Mouse (Mus musculus): ENCODE measurements around the gene Syk. TPM values are rescaled to one million over a fixed set of nuclear protein-coding genes. Genes with fewer than 3 reads are reported as not detected.

Gene Syk
- polyA plus RNA-seq, 1 experiment from 2014 or later, result 10.1 TPM

DNA sequence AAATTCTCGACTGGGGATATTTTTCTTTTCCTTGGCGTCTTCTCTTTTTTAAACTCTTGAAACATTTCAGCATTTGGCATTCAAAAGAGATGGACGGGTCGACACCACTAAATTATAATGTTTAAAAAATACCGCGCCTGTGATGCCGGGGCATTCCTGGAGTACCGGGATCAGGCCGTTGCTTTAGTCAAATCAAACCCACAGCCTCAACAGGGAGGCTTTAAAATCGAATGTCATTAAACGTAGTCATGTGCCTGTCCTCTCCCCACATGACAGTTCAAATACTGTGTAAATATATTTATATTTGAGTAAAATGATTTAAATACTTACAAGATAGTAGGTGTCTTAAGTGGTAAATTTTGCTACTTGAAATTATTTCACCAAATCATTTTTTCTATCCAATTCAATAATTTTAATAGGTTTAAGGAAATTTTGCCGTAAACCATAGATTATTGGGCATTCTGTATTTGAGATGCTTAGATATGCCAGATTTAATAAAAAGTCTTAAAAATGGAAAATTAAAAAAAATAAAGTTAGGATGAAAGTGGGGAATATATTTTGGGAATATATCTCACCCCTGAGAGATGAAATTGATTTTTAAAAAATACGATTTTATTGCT, 1.1 kb downstream of the Syk start:
- 0 out of 2 replicates have a peak, but pooled peaks cover 3% of the 10 kb centered on the region for H3K27me3 ChIP-seq (replicated peaks; ENCODE audit: control insufficient read depth, insufficient read depth, low read length)
- 22% methylated on average over 13 of the region's 13 CpGs for WGBS
- peak overlapping the region; percentile 86 for H3K4me2 ChIP-seq
- peak overlapping the region; percentile 78; the same call in 1 of the 2 replicates for H3K27ac ChIP-seq (ENCODE audit: low read depth, low read length)
- no peak for ATAC-seq (replicated peaks; ENCODE audit: low FRiP score)
- peak overlapping the region; percentile 66 for H3K4me3 ChIP-seq (ENCODE audit: low read depth, low read length)
- H3K4me1 ChIP-seq (replicated peaks; ENCODE audit: control insufficient read depth, insufficient read depth, low read length), result peaks cover 8% of the 10 kb centered on the region; the same call in 1 of the 2 replicates
- no peaks in the 10 kb centered on the region for H3K9me3 ChIP-seq (ENCODE audit: control insufficient read depth, low read length)
- no peaks in the 10 kb centered on the region for H3K36me3 ChIP-seq (ENCODE audit: control insufficient read depth, insufficient read depth, low read length)
- no peak for DNase-seq (ENCODE audit: low spot score)
- H3K9ac ChIP-seq (ENCODE audit: low read depth, low read length), result peak overlapping the region; percentile 72; the same call in 1 of the 2 replicates

DNA sequence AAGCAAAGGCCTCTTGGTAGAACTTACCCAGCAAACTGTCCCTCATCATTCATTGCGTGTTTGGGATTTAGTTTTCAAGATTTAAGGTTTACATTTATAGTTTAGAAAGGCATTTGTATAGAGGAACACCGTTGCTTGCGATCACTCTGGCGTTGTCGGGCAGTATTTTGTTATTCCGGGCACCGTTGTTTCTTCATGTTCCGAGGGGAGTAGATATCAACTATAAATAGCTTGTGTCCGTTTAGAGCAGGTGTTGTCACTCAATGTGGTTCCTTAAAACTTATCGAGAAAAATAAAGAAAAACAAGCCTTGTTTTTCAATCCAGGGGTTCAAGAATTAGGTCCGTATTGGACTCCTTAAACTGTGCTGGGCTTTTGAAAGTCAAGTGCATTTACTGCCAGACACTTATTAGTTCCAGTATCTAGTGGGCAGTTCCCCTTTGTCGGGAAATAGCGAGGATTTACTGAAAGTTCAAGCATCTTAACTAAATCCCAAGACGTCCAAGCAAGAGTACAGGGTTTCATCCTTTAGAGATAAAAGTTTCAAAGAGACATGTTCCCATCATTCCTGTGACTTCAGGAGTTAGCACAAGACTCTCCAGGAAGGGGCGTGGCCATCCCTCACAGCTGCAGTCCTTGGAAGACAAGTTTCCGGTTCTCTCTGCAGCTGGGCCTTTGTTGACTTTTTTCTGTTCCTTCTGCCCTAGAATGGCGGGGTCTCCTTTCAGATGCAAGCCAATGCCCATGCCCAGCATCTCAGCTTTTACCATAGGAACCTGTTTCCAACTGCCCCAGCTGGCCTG, 1.9 kb downstream of the Syk start:
- Histone ChIP-seq H3K4me1 (replicated peaks; ENCODE audit: control insufficient read depth, insufficient read depth, low read length) (peaks cover 8% of the 10 kb centered on the region; the same call in 1 of the 2 replicates), H3K4me2 (peak overlapping the region; percentile 63), H3K27ac (ENCODE audit: low read depth, low read length) (no peak overlapping the region), H3K27me3 (replicated peaks; ENCODE audit: control insufficient read depth, insufficient read depth, low read length) (0 out of 2 replicates have a peak, but pooled peaks cover 3% of the 10 kb centered on the region), H3K9ac (ENCODE audit: low read depth, low read length) (0 out of 2 replicates have a peak overlapping the region, but pooled peaks have one; percentile 30), H3K4me3 (ENCODE audit: low read depth, low read length) (peak overlapping the region; percentile 38), H3K36me3 (ENCODE audit: control insufficient read depth, insufficient read depth, low read length) (no peaks in the 10 kb centered on the region), H3K9me3 (ENCODE audit: control insufficient read depth, low read length) (no peaks in the 10 kb centered on the region)
- ATAC-seq (replicated peaks; ENCODE audit: low FRiP score) (no peak), DNase-seq (ENCODE audit: low spot score) (no peak)
- WGBS, result 39% methylated on average over 17 of the region's 17 CpGs

DNA sequence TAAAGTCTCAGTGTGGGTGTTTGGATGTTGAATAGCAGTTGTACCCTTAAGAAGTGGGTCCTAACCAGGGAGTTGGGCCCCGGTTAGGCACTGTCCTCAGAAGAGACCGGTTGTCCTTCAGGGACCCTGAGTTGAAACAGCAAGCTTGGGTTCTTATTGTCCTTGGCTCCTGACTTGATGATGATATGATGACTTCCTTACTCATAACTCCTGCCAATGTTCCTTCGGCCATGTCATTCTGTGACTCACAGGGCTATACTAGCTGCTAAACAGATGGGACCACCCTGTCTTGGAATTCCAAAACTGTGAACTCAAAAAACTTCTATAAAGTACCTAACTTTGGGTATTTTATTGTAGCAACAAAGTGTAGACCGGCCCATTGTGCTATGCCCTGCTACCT, 4.8 kb downstream of the Syk start:
- Histone ChIP-seq H3K4me2 (no peak overlapping the region), H3K27me3 (replicated peaks; ENCODE audit: control insufficient read depth, insufficient read depth, low read length) (no peaks in the 10 kb centered on the region), H3K9me3 (ENCODE audit: control insufficient read depth, low read length) (no peaks in the 10 kb centered on the region), H3K4me3 (ENCODE audit: low read depth, low read length) (no peak overlapping the region), H3K9ac (ENCODE audit: low read depth, low read length) (no peak overlapping the region), H3K4me1 (replicated peaks; ENCODE audit: control insufficient read depth, insufficient read depth, low read length) (peaks cover 3% of the 10 kb centered on the region; the same call in 1 of the 2 replicates), H3K36me3 (ENCODE audit: control insufficient read depth, insufficient read depth, low read length) (no peaks in the 10 kb centered on the region), H3K27ac (ENCODE audit: low read depth, low read length) (no peak overlapping the region)
- ATAC-seq (replicated peaks; ENCODE audit: low FRiP score), result no peak
- DNase-seq (ENCODE audit: low spot score), result no peak
- 90% methylated on average over 4 of the region's 4 CpGs for WGBS

DNA sequence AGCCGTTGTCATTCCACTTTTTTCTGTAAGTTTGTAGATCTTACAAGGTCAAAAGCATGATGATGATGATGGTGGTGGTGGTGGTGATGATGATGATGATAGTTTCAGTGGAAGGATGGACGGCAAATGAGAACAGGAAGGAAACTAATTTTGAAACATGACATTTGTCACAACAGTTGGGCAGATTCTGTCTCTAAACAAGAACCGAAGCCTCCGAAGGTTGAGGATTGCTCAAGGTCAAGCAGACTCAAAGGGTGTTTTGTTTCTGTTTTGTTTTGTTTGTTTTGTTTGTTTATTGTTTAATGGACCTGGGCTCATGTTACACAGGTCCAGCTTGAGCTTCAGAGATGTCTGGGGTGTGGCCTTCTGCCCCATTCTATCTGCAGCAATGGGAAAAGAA, 6.1 kb downstream of the Syk start:
- Histone ChIP-seq H3K9ac (ENCODE audit: low read depth, low read length) (no peak overlapping the region), H3K9me3 (ENCODE audit: control insufficient read depth, low read length) (no peaks in the 10 kb centered on the region), H3K4me2 (no peak overlapping the region), H3K27ac (ENCODE audit: low read depth, low read length) (no peak overlapping the region), H3K4me3 (ENCODE audit: low read depth, low read length) (no peak overlapping the region), H3K4me1 (replicated peaks; ENCODE audit: control insufficient read depth, insufficient read depth, low read length) (0 out of 2 replicates have a peak, but pooled peaks cover 2% of the 10 kb centered on the region), H3K36me3 (ENCODE audit: control insufficient read depth, insufficient read depth, low read length) (no peaks in the 10 kb centered on the region), H3K27me3 (replicated peaks; ENCODE audit: control insufficient read depth, insufficient read depth, low read length) (no peaks in the 10 kb centered on the region)
- ATAC-seq (replicated peaks; ENCODE audit: low FRiP score), result no peak
- 81% methylated on average over 4 of the region's 4 CpGs for WGBS
- no peak for DNase-seq (ENCODE audit: low spot score)

DNA sequence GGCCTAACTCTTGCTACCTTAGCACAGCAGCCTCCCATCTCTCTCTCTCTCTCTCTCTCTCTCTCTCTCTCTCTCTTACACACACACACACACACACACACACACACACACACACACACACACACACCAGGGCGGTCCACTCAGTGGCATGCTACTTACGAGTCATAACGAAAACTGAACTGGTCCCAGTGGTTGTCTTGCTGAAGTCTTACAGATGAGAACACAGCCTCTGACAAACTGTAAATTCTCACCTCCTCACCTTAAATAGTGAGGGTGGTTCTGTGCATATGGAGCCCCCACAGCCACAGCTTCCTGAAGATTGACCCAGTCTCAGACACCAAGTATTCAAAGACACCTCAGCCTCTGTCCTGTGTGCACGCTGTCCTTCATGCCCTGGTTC, 8.9 kb downstream of the Syk start:
- no peaks in the 10 kb centered on the region for H3K9me3 ChIP-seq (ENCODE audit: control insufficient read depth, low read length)
- no peak for ATAC-seq (replicated peaks; ENCODE audit: low FRiP score)
- H3K4me2 ChIP-seq, result no peak overlapping the region
- no peak overlapping the region for H3K27ac ChIP-seq (ENCODE audit: low read depth, low read length)
- 98% methylated on average over 4 of the region's 4 CpGs for WGBS
- no peak overlapping the region for H3K4me3 ChIP-seq (ENCODE audit: low read depth, low read length)
- H3K27me3 ChIP-seq (replicated peaks; ENCODE audit: control insufficient read depth, insufficient read depth, low read length), result no peaks in the 10 kb centered on the region
- no peak for DNase-seq (ENCODE audit: low spot score)
- no peaks in the 10 kb centered on the region for H3K4me1 ChIP-seq (replicated peaks; ENCODE audit: control insufficient read depth, insufficient read depth, low read length)
- no peaks in the 10 kb centered on the region for H3K36me3 ChIP-seq (ENCODE audit: control insufficient read depth, insufficient read depth, low read length)
- H3K9ac ChIP-seq (ENCODE audit: low read depth, low read length), result no peak overlapping the region

DNA sequence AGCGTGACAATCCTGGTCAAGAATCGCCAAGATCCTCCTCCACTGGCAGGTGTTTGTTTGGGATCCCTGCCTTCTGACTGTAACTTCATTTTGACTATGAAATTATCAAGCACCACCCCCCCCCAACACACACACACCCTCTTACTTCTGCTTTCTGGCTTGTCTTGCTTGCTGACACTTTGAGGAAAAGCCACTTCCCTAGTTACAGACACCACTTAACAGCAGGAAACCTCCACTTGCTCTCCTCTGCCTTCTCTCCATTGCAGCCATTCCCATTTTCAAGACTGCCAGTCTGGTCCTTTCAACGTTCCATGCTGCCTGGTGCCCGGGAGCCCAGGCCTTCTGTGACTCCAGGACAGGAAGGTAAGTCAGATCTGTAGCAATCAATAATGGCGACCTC, 13.7 kb downstream of the Syk start:
- no peaks in the 10 kb centered on the region for H3K4me1 ChIP-seq (replicated peaks; ENCODE audit: control insufficient read depth, insufficient read depth, low read length)
- peak overlapping the region; percentile 23; the same call in 1 of the 2 replicates for H3K4me2 ChIP-seq
- no peaks in the 10 kb centered on the region for H3K36me3 ChIP-seq (ENCODE audit: control insufficient read depth, insufficient read depth, low read length)
- H3K4me3 ChIP-seq (ENCODE audit: low read depth, low read length), result peak overlapping the region; percentile 3; the same call in 1 of the 2 replicates
- H3K9ac ChIP-seq (ENCODE audit: low read depth, low read length), result no peak overlapping the region
- H3K9me3 ChIP-seq (ENCODE audit: control insufficient read depth, low read length), result no peaks in the 10 kb centered on the region
- 47% methylated on average over 5 of the region's 5 CpGs for WGBS
- no peak overlapping the region for H3K27ac ChIP-seq (ENCODE audit: low read depth, low read length)
- ATAC-seq (replicated peaks; ENCODE audit: low FRiP score) (no peak), DNase-seq (ENCODE audit: low spot score) (no peak)
- no peaks in the 10 kb centered on the region for H3K27me3 ChIP-seq (replicated peaks; ENCODE audit: control insufficient read depth, insufficient read depth, low read length)

DNA sequence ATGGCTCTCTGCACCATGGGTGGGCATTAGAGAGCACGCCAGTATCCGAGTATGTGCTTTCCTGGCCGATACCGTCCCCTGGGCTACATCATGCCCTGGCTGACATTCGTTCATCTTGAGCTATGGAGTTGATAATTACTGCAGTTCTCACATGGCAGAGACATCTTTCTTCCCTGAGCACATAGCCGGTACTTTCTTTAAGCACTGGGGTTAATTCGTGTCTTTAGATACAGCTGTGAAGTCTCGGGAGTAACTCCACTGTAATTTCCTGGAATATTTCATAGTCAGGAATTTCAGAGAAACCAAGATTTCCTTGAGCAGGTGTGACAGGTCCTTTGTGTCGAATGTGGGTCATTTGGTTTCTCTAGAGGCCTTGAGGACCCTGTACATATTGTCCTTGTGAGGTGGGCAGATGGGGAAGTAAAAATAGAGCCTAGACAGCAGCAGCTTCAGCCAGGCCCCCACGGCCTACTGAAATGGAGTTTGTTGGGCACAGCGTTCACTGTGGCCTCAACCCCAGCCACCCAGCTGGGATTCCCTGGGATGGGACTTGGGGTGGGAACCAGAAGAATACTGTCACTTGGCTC, 14.2 kb downstream of the Syk start:
- Histone ChIP-seq H3K27ac (ENCODE audit: low read depth, low read length) (no peak overlapping the region), H3K9ac (ENCODE audit: low read depth, low read length) (no peak overlapping the region), H3K36me3 (ENCODE audit: control insufficient read depth, insufficient read depth, low read length) (no peaks in the 10 kb centered on the region), H3K9me3 (ENCODE audit: control insufficient read depth, low read length) (no peaks in the 10 kb centered on the region), H3K4me2 (peak overlapping the region; percentile 23; the same call in 1 of the 2 replicates), H3K27me3 (replicated peaks; ENCODE audit: control insufficient read depth, insufficient read depth, low read length) (no peaks in the 10 kb centered on the region), H3K4me3 (ENCODE audit: low read depth, low read length) (peak overlapping the region; percentile 3; the same call in 1 of the 2 replicates), H3K4me1 (replicated peaks; ENCODE audit: control insufficient read depth, insufficient read depth, low read length) (no peaks in the 10 kb centered on the region)
- DNase-seq (ENCODE audit: low spot score) (no peak), ATAC-seq (replicated peaks; ENCODE audit: low FRiP score) (no peak)
- WGBS, result 62% methylated on average over 11 of the region's 11 CpGs

DNA sequence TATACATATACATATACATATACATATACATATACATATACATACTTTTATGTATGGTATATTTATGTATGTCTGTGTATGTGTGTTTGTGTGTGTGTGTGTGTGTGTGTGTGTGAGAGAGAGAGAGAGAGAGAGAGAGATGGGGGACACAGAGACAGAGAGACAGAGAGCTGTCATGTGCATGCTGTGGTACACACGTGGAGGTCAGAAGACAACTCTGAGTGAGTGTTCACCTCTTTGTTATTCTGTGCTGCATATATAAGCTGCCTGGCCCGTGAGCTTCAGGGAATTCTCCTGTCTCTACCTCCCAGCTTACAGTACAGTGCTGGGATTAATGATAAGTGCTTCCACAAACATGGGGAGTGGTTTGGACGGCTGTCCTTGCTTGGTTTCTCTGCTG, 15.3 kb downstream of the Syk start:
- 69% methylated on average over 3 of the region's 3 CpGs for WGBS
- peaks cover 8% of the 10 kb centered on the region; the same call in 1 of the 2 replicates for H3K4me1 ChIP-seq (replicated peaks; ENCODE audit: control insufficient read depth, insufficient read depth, low read length)
- H3K4me3 ChIP-seq (ENCODE audit: low read depth, low read length), result no peak overlapping the region
- H3K9ac ChIP-seq (ENCODE audit: low read depth, low read length), result no peak overlapping the region
- no peaks in the 10 kb centered on the region for H3K27me3 ChIP-seq (replicated peaks; ENCODE audit: control insufficient read depth, insufficient read depth, low read length)
- ATAC-seq (replicated peaks; ENCODE audit: low FRiP score) (no peak), DNase-seq (ENCODE audit: low spot score) (no peak)
- no peak overlapping the region for H3K27ac ChIP-seq (ENCODE audit: low read depth, low read length)
- H3K4me2 ChIP-seq, result no peak overlapping the region
- no peaks in the 10 kb centered on the region for H3K36me3 ChIP-seq (ENCODE audit: control insufficient read depth, insufficient read depth, low read length)
- no peaks in the 10 kb centered on the region for H3K9me3 ChIP-seq (ENCODE audit: control insufficient read depth, low read length)

Measured in liver, embryonic 11.5 days (tissue).